In genomic region chr5:150032075-150032492, GRCm38 (mm10) we compare ENCODE assay signal across 9 mouse cellular contexts. TPM values are rescaled to one million over a fixed set of nuclear protein-coding genes. Genes with fewer than 3 reads are reported as not detected.
A peak's percentile ranks its signal among the peaks of the same experiment; 100 is the strongest.
DNase-seq lines count a peak whose midpoint lies in the region; ATAC-seq lines count a peak whose summit lies in the region.
"Had no signal": no experiment of that assay in that cellular context is flagged by ENCODE, and none has a peak within 500 bp of the region (broad histone marks: within the 10 kb centered on the region; RNA-seq: fewer than 3 reads in every experiment).

No protein-coding gene starts in this region.

- intact Hi-C loops in gastrocnemius, postnatal 36 days (cut with DNase I): no loop called here

- H3K27me3 ChIP-seq in lung, embryonic 16.5 days (ENCODE audit: control insufficient read depth, insufficient read depth, low read depth, low read length): no peaks in the 10 kb centered on the region

- WGBS in lung, embryonic 16.5 days: 33% methylated on average over 3 of the region's 3 CpGs

- no peak overlapping the region for H3K9ac ChIP-seq in lung, embryonic 16.5 days (ENCODE audit: low read length)

- no peak overlapping the region for H3K4me3 ChIP-seq in lung, embryonic 16.5 days (ENCODE audit: low read length)

- H3K27ac ChIP-seq in lung, embryonic 16.5 days (ENCODE audit: low read length): no peak overlapping the region
- H3K27ac ChIP-seq: macrophage had no signal

- DNase-seq in cerebellum, postnatal 14 days: peak; percentile 26 to 62
- DNase-seq in cerebellum, adult 11 months: no peak
- no peak for DNase-seq in lung, adult 18-20 months
- peak; percentile 68 to 69 for DNase-seq in gastrocnemius, postnatal 36 days
- peak; percentile 54 to 56 for DNase-seq in layer of hippocampus, postnatal 10 days (ENCODE audit: low spot score in 2 of 2)
- DNase-seq in spleen, postnatal 14 days (ENCODE audit: low spot score in 2 of 2): no peak

- H3K36me3 ChIP-seq in lung, embryonic 16.5 days (ENCODE audit: control insufficient read depth, insufficient read depth, low read length): no peaks in the 10 kb centered on the region

- ATAC-seq in lung, embryonic 16.5 days (ENCODE audit: low read depth): peak; percentile 28; the same call in 1 of the 2 replicates
- no peak for ATAC-seq in activated CD4-positive, CD25-positive, alpha-beta regulatory T cell, adult 4 months

- no peak overlapping the region for H3K4me2 ChIP-seq in lung, embryonic 16.5 days (ENCODE audit: low read depth, low read length)

- no peaks in the 10 kb centered on the region for H3K9me3 ChIP-seq in lung, embryonic 16.5 days (ENCODE audit: control insufficient read depth, low read length)

- no peaks in the 10 kb centered on the region for H3K4me1 ChIP-seq in lung, embryonic 16.5 days (replicated peaks; ENCODE audit: control insufficient read depth, insufficient read depth, low read length)

RNA-seq across cellular contexts. Expression of gene Rxfp2, which starts 13.6 kb away (rescaled TPM):
- 0.67 and 0.70 TPM in 2 replicates for polyA plus RNA-seq in lung, embryonic 16.5 days (2015; fragmentation: Nextera tagmentation; extraction: Ambion mirVana)
- not detected for total RNA-seq in gastrocnemius, postnatal 36 days (2021)
- under 1 TPM; 0.41 to 0.60 TPM for total RNA-seq in layer of hippocampus, postnatal 10 days (2021)
- not detected for polyA plus RNA-seq in activated CD4-positive, CD25-positive, alpha-beta regulatory T cell, adult 4 months (2017; shearing (Covaris generic))
- polyA plus RNA-seq: macrophage had no signal

Comparison
In these comparisons a context has a peak if more than half of its experiments do, and no peak if none do; other contexts are left out.
1. DNase-seq: peak in cerebellum, postnatal 14 days (2 of 2), gastrocnemius, postnatal 36 days (2 of 2) and layer of hippocampus, postnatal 10 days (2 of 2); none in cerebellum, adult 11 months (single experiment), lung, adult 18-20 months (0 of 2) and spleen, postnatal 14 days (0 of 2).